Mouse (Mus musculus) neural tube, embryonic 11.5 days (tissue): ENCODE measurements around the gene Ddx50. TPM values are rescaled to one million over a fixed set of nuclear protein-coding genes. Genes with fewer than 3 reads are reported as not detected.
A peak's percentile ranks its signal among the peaks of the same experiment; 100 is the strongest.

Source experiments
- ATAC-seq: fragments of 200-750 bp; cut with Nextera tagmentation; 2 replicates; pipeline ENCODE4 v1.8.0; 2017; ENCODE audit warnings: moderate number of reproducible peaks, mild to moderate bottlenecking, moderate TSS enrichment, moderate library complexity; ENCODE audit not compliant: insufficient read depth, low FRiP score, low TSS enrichment
- DNase-seq: peaks from one replicate; pipeline ENCODE4 v3.0.0-alpha.2; 2015; ENCODE audit warnings: low spot score
- H3K27ac ChIP-seq: fragments of 300-500 bp; sonication (generic); 2 replicates; pipeline ENCODE4 v1.5.1; 2014; ENCODE audit warnings: low read depth, mild to moderate bottlenecking, low read length
- H3K27me3 ChIP-seq: fragments of 300-500 bp; sonication (generic); 2 replicates; pipeline ENCODE4 v1.6.1; 2014; ENCODE audit warnings: mild to moderate bottlenecking, low read length, mixed read lengths; ENCODE audit not compliant: control insufficient read depth, insufficient read depth
- H3K36me3 ChIP-seq: fragments of 300-500 bp; sonication (generic); 2 replicates; pipeline ENCODE4 v1.6.1; 2014; ENCODE audit warnings: mild to moderate bottlenecking, low read length, moderate library complexity, mixed read lengths; ENCODE audit not compliant: control insufficient read depth, insufficient read depth
- H3K4me1 ChIP-seq: fragments of 300-500 bp; sonication (generic); 2 replicates; pipeline ENCODE4 v1.6.1; 2014; ENCODE audit warnings: low read length, mixed read lengths; ENCODE audit not compliant: control insufficient read depth, insufficient read depth
- H3K4me2 ChIP-seq: fragments of 300-500 bp; sonication (generic); 2 replicates; pipeline ENCODE4 v1.6.1; 2014; ENCODE audit warnings: low read depth, mild to moderate bottlenecking, moderate library complexity
- H3K4me3 ChIP-seq: fragments of 300-500 bp; sonication (generic); 2 replicates; pipeline ENCODE4 v1.5.1; 2014; ENCODE audit warnings: low read depth, low read length
- H3K9ac ChIP-seq: fragments of 300-500 bp; sonication (generic); 2 replicates; pipeline ENCODE4 v1.6.1; 2014; ENCODE audit warnings: mild to moderate bottlenecking, low read length
- H3K9me3 ChIP-seq: fragments of 300-500 bp; sonication (generic); 2 replicates; pipeline ENCODE4 v1.6.1; 2016; ENCODE audit warnings: low read length; ENCODE audit not compliant: control insufficient read depth
- WGBS: fragments of 180-500 bp; shearing (Covaris S2); extraction: QIAGEN DNeasy Blood & Tissue Kit; methylation state at CpG from one replicate; pipeline ENCODE4 v1.1.7; 2014; 5-methylcytosine and 5-hydroxymethylcytosine counted together
- polyA plus RNA-seq: library from polyadenylated mRNA; unstranded; fragments of >200 nt; fragmentation: Nextera tagmentation; extraction: Ambion mirVana; gene quantifications from 2 replicates; pipeline ENCODE4 v1.2.1, GENCODE M21; 2014

Gene Ddx50
- polyA plus RNA-seq = 118 and 123 TPM in 2 replicates

GRCm38 (mm10) chr10:62650881-62651810, at the start of gene Ddx50:
Gene Ddx50, minus strand, starts transcription at chr10:62651218.
- 0 out of 2 replicates have a peak, but pooled peaks cover 5% of the 10 kb centered on the region for H3K4me1 ChIP-seq
- H3K9me3 ChIP-seq = no peaks in the 10 kb centered on the region
- H3K27ac ChIP-seq = peak within 1 kb of the TSS; percentile 77
- H3K4me2 ChIP-seq = peak within 1 kb of the TSS; percentile 86
- peak within 1 kb of the TSS; percentile 94 for H3K4me3 ChIP-seq
- no peaks in the 10 kb centered on the region for H3K27me3 ChIP-seq
- H3K36me3 ChIP-seq = no peaks in the 10 kb centered on the region
- DNase-seq (peak; percentile 100), ATAC-seq (peak; percentile 100)
- WGBS = under 1% methylated on average over 89 of the region's 89 CpGs
- H3K9ac ChIP-seq = peak within 1 kb of the TSS; percentile 80

- no peaks in the 10 kb centered on the region for H3K4me1 ChIP-seq
- ATAC-seq (no peak), DNase-seq (no peak)
- no peaks in the 10 kb centered on the region for H3K27me3 ChIP-seq
- 67% methylated on average over 8 of the region's 8 CpGs for WGBS
- no peak overlapping the region for H3K9ac ChIP-seq
- no peak overlapping the region for H3K27ac ChIP-seq
- no peak overlapping the region for H3K4me2 ChIP-seq
- H3K9me3 ChIP-seq = no peaks in the 10 kb centered on the region
- no peak overlapping the region for H3K4me3 ChIP-seq
- H3K36me3 ChIP-seq = no peaks in the 10 kb centered on the region
Measured at GRCm38 (mm10) chr10:62692771-62693170, 41.8 kb upstream of the Ddx50 start.

GRCm38 (mm10) chr10:62692244-62692643, 41.2 kb upstream of the Ddx50 start:
- no peaks in the 10 kb centered on the region for H3K27me3 ChIP-seq
- 84% methylated on average over 3 of the region's 3 CpGs for WGBS
- H3K36me3 ChIP-seq = no peaks in the 10 kb centered on the region
- DNase-seq (no peak), ATAC-seq (no peak)
- H3K9ac ChIP-seq = no peak overlapping the region
- H3K4me2 ChIP-seq = no peak overlapping the region
- no peak overlapping the region for H3K4me3 ChIP-seq
- H3K9me3 ChIP-seq = no peaks in the 10 kb centered on the region
- H3K4me1 ChIP-seq = peaks cover 4% of the 10 kb centered on the region; the same call in 1 of the 2 replicates
- H3K27ac ChIP-seq = no peak overlapping the region

GRCm38 (mm10) chr10:62687032-62687674, 36.1 kb upstream of the Ddx50 start:
- Histone ChIP-seq H3K4me2 (peak overlapping the region; percentile 21), H3K27me3 (0 out of 2 replicates have a peak, but pooled peaks cover 6% of the 10 kb centered on the region), H3K9me3 (no peaks in the 10 kb centered on the region), H3K4me1 (peaks cover 6% of the 10 kb centered on the region; the same call in 1 of the 2 replicates), H3K4me3 (no peak overlapping the region), H3K36me3 (no peaks in the 10 kb centered on the region), H3K9ac (peak overlapping the region; percentile 19; the same call in 1 of the 2 replicates), H3K27ac (peak overlapping the region; percentile 67)
- peak; percentile 75 for DNase-seq
- 50% methylated on average over 15 of the region's 15 CpGs for WGBS
- peak; percentile 88 for ATAC-seq

- WGBS = 59% methylated on average over 5 of the region's 5 CpGs
- Histone ChIP-seq H3K27ac (no peak overlapping the region), H3K4me3 (no peak overlapping the region), H3K4me2 (no peak overlapping the region), H3K27me3 (0 out of 2 replicates have a peak, but pooled peaks cover 6% of the 10 kb centered on the region), H3K9me3 (no peaks in the 10 kb centered on the region), H3K9ac (no peak overlapping the region), H3K4me1 (peaks cover 6% of the 10 kb centered on the region; the same call in 1 of the 2 replicates), H3K36me3 (no peaks in the 10 kb centered on the region)
- peak; percentile 26 for DNase-seq
- no peak for ATAC-seq
Measured at GRCm38 (mm10) chr10:62683043-62683442, 32.0 kb upstream of the Ddx50 start.

GRCm38 (mm10) chr10:62679833-62680232, 28.8 kb upstream of the Ddx50 start:
- no peak for DNase-seq
- no peak for ATAC-seq
- H3K9ac ChIP-seq = no peak overlapping the region
- H3K9me3 ChIP-seq = no peaks in the 10 kb centered on the region
- H3K4me3 ChIP-seq = no peak overlapping the region
- H3K36me3 ChIP-seq = no peaks in the 10 kb centered on the region
- H3K4me1 ChIP-seq = no peaks in the 10 kb centered on the region
- 0 out of 2 replicates have a peak, but pooled peaks cover 2% of the 10 kb centered on the region for H3K27me3 ChIP-seq
- H3K4me2 ChIP-seq = no peak overlapping the region
- 72% methylated on average over 1 of the region's 1 CpGs for WGBS
- no peak overlapping the region for H3K27ac ChIP-seq

GRCm38 (mm10) chr10:62677329-62677728, 26.3 kb upstream of the Ddx50 start:
- H3K4me1 ChIP-seq = no peaks in the 10 kb centered on the region
- no peaks in the 10 kb centered on the region for H3K36me3 ChIP-seq
- H3K9ac ChIP-seq = no peak overlapping the region
- DNase-seq = no peak
- no peaks in the 10 kb centered on the region for H3K9me3 ChIP-seq
- no peak overlapping the region for H3K27ac ChIP-seq
- WGBS = 80% methylated on average over 5 of the region's 5 CpGs
- no peak overlapping the region for H3K4me3 ChIP-seq
- H3K27me3 ChIP-seq = no peaks in the 10 kb centered on the region
- ATAC-seq = no peak
- no peak overlapping the region for H3K4me2 ChIP-seq

GRCm38 (mm10) chr10:62676196-62676595, 25.2 kb upstream of the Ddx50 start:
- no peak overlapping the region for H3K4me2 ChIP-seq
- H3K27ac ChIP-seq = no peak overlapping the region
- H3K9me3 ChIP-seq = no peaks in the 10 kb centered on the region
- DNase-seq (no peak), ATAC-seq (no peak)
- no peaks in the 10 kb centered on the region for H3K4me1 ChIP-seq
- WGBS = 88% methylated on average over 6 of the region's 6 CpGs
- H3K9ac ChIP-seq = no peak overlapping the region
- no peak overlapping the region for H3K4me3 ChIP-seq
- no peaks in the 10 kb centered on the region for H3K27me3 ChIP-seq
- no peaks in the 10 kb centered on the region for H3K36me3 ChIP-seq
